Mouse (Mus musculus) ES-Bruce4 (cell line): ENCODE results near the gene Gpc5.

Experiments
- CTCF ChIP-seq: IDR thresholded peaks from one replicate; pipeline ENCODE4 v1.8.1; 2011; ENCODE audit warnings: low read depth, low read length
- EP300 ChIP-seq: IDR thresholded peaks from 2 replicates; pipeline ENCODE4 v1.6.1; 2011; ENCODE audit warnings: low read depth, low read length; ENCODE audit not compliant: insufficient read depth
- POLR2A ChIP-seq: IDR thresholded peaks from one replicate; pipeline ENCODE4 v1.8.1; 2011; ENCODE audit warnings: low read length; ENCODE audit not compliant: insufficient read depth

GRCm38 (mm10) chr14:115251791-115252190 is 159.8 kb downstream of the Gpc5 start:
- no peak for TF ChIP-seq EP300
- no peak for TF ChIP-seq POLR2A
- no peak for TF ChIP-seq CTCF
